Mouse (Mus musculus) colon, adult 2 months (tissue): ENCODE results near the gene Lrrn4cl. TPM values are rescaled to one million over a fixed set of nuclear protein-coding genes. Genes with fewer than 3 reads are reported as not detected.

Source experiments
- polyA plus RNA-seq: library from polyadenylated mRNA; depleted of rRNA; stranded (reverse); fragments of >200 nt; gene quantifications from 2 replicates; pipeline ENCODE4 v1.2.3, GENCODE M21; 2012; rRNA removed

Gene Lrrn4cl
- polyA plus RNA-seq, 1 experiment, result 3.0 TPM

Other genes starting within 250 kb of the Lrrn4cl start
- gene Slc22a6, start 232.7 kb upstream of the Lrrn4cl start, polyA plus RNA-seq, result not detected in 2 replicates
- gene Chrm1, start 187.0 kb upstream of the Lrrn4cl start, polyA plus RNA-seq, result 8.6 and 12.4 TPM in 2 replicates
- gene Slc3a2, start 127.4 kb upstream of the Lrrn4cl start, polyA plus RNA-seq, result 77.3 and 84.0 TPM in 2 replicates
- gene Wdr74, start 114.9 kb upstream of the Lrrn4cl start, polyA plus RNA-seq, result 23.1 and 24.6 TPM in 2 replicates
- not detected in 2 replicates for gene 1700092M07Rik, start 110.0 kb upstream of the Lrrn4cl start, polyA plus RNA-seq
- gene Stx5a, start 109.4 kb upstream of the Lrrn4cl start, polyA plus RNA-seq, result 76.8 and 84.3 TPM in 2 replicates
- gene Nxf1, start 93.7 kb upstream of the Lrrn4cl start, polyA plus RNA-seq, result 46.2 and 48.5 TPM in 2 replicates
- gene Tmem223, start 79.8 kb upstream of the Lrrn4cl start, polyA plus RNA-seq, result 138 and 175 TPM in 2 replicates
- 72.7 and 126 TPM in 2 replicates for gene Tmem179b, start 76.3 kb upstream of the Lrrn4cl start, polyA plus RNA-seq
- gene Taf6l, start 64.4 kb upstream of the Lrrn4cl start, polyA plus RNA-seq, result 9.5 and 9.9 TPM in 2 replicates
- gene Polr2g, start 52.2 kb upstream of the Lrrn4cl start, polyA plus RNA-seq, result 17.4 and 20.0 TPM in 2 replicates
- 1.6 and 1.9 TPM in 2 replicates for gene Zbtb3, start 48.2 kb upstream of the Lrrn4cl start, polyA plus RNA-seq
- 9.8 and 12.1 TPM in 2 replicates for gene Ttc9c, start 31.4 kb upstream of the Lrrn4cl start, polyA plus RNA-seq
- gene Hnrnpul2, start 30.8 kb upstream of the Lrrn4cl start, polyA plus RNA-seq, result 23.2 and 24.4 TPM in 2 replicates
- gene AC129217.1, start 21.0 kb upstream of the Lrrn4cl start, polyA plus RNA-seq, result 2.4 and 6.1 TPM in 2 replicates
- 125 and 157 TPM in 2 replicates for gene Bscl2, start 13.3 kb upstream of the Lrrn4cl start, polyA plus RNA-seq
- gene Gng3, start 11.6 kb upstream of the Lrrn4cl start, polyA plus RNA-seq, result 2.1 and 2.8 TPM in 2 replicates
- gene Ubxn1, start 20.7 kb downstream of the Lrrn4cl start, polyA plus RNA-seq, result 113 and 124 TPM in 2 replicates
- gene Uqcc3, start 30.2 kb downstream of the Lrrn4cl start, polyA plus RNA-seq, result 24.9 and 27.0 TPM in 2 replicates
- gene Lbhd1, start 33.0 kb downstream of the Lrrn4cl start, polyA plus RNA-seq, result 0.76 and 1.1 TPM in 2 replicates
- not detected in 2 replicates for gene Gm49403, start 33.2 kb downstream of the Lrrn4cl start, polyA plus RNA-seq
- 9.0 and 12.8 TPM in 2 replicates for gene 1810009A15Rik, start 38.1 kb downstream of the Lrrn4cl start, polyA plus RNA-seq
- gene Gm49416, start 38.2 kb downstream of the Lrrn4cl start, polyA plus RNA-seq, result not detected in 2 replicates
- 24.4 and 26.7 TPM in 2 replicates for gene Ints5, start 42.2 kb downstream of the Lrrn4cl start, polyA plus RNA-seq
- gene Ganab, start 47.3 kb downstream of the Lrrn4cl start, polyA plus RNA-seq, result 94.0 and 114 TPM in 2 replicates
- 114 and 123 TPM in 2 replicates for gene B3gat3, start 69.6 kb downstream of the Lrrn4cl start, polyA plus RNA-seq
- 11.4 and 12.6 TPM in 2 replicates for gene Rom1, start 78.6 kb downstream of the Lrrn4cl start, polyA plus RNA-seq
- 34.6 and 42.8 TPM in 2 replicates for gene Eml3, start 78.8 kb downstream of the Lrrn4cl start, polyA plus RNA-seq
- gene Mta2, start 91.1 kb downstream of the Lrrn4cl start, polyA plus RNA-seq, result 17.1 and 24.9 TPM in 2 replicates
- gene Tut1, start 103.1 kb downstream of the Lrrn4cl start, polyA plus RNA-seq, result 14.7 and 16.6 TPM in 2 replicates
- gene Eef1g, start 116.3 kb downstream of the Lrrn4cl start, polyA plus RNA-seq, result 172 and 210 TPM in 2 replicates
- gene Ahnak, start 138.5 kb downstream of the Lrrn4cl start, polyA plus RNA-seq, result 26.2 and 29.7 TPM in 2 replicates
- gene Scgb1a1, start 237.2 kb downstream of the Lrrn4cl start, polyA plus RNA-seq, result 1.9 and 2.4 TPM in 2 replicates